Mouse (Mus musculus) spleen, adult 18-20 months (tissue): ENCODE results near the gene Glce.

Experiments
- DNase-seq, 2 experiments: peaks; one replicate each; pipeline ENCODE4 v3.0.0; 2022; ENCODE audit warnings: mixed read lengths in 2 of 2

Glce gene

DNA sequence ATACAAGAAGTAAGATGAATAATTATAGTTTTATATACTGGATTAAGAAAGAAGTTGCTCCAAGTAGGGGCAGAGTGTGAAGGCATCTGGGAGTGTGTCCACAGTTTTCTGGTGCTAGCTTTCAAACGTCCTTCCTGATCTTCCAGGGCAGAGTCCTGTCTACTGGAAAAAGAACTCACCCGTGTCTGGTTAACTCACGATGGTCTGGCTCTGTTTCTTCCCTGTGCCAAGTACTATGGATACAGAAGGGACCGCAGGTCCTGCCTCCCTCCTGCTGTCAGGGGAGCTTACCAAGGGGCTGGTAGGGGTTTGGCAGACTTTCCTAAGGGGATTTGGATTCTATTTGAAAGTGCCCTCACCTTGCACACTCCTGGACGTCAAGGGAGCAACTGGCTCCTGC, 97.4 kb downstream of the Glce start:
- no peak for DNase-seq

DNA sequence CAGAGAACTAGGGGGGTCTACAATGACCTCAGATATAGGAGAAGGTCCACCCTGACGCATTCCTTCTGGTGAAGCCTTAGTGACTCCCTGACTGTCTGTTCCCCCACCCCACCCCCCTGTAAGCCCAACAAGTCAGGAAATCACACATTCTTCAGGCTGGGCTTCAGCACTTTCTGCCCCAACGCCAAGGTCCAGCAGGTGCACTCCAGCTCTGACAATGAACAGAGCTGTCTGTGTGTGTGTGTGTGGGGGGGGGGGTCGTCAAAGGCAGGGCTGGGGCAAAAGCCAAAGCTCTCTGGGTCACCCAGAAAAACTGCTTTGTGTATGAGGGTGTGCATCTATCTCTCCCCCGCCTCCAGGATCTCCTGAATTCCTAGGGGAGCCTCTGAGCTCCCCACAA, 98.6 kb downstream of the Glce start:
- no peak for DNase-seq

DNA sequence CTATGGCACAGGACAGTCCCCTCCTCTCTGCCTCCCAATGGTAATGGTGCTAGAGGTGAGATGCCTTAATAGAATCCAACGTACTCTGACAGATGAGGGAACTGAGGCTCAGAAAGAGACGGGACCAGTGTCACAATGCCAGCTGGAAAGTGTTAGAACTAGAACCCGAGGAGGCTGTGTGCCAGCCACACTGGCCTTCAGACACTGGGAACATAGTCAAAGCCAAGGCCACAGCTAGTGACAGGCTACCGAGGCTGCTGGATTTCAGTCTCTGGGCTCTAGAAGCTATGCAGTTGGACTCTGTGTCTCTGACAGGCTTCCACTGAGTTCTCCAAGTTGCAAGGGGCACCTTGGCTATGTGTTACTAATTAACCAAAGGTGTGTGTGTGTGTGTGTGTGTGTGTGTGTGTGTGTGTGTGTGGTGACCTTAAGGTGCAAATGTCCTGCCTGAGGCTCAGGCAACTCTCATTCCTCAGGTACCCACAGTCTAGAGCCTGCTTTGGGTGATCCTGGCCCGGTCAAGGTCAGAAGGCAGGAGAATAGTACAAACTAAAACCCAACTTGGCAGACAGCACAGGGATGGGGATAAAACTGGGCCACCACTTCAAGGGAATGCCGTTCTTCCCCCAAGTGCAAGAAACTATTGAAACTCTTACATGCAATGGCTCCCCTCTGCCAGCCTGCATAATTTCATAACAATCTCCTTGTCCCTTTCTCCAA, 99.3 kb downstream of the Glce start:
- DNase-seq = no peak

DNA sequence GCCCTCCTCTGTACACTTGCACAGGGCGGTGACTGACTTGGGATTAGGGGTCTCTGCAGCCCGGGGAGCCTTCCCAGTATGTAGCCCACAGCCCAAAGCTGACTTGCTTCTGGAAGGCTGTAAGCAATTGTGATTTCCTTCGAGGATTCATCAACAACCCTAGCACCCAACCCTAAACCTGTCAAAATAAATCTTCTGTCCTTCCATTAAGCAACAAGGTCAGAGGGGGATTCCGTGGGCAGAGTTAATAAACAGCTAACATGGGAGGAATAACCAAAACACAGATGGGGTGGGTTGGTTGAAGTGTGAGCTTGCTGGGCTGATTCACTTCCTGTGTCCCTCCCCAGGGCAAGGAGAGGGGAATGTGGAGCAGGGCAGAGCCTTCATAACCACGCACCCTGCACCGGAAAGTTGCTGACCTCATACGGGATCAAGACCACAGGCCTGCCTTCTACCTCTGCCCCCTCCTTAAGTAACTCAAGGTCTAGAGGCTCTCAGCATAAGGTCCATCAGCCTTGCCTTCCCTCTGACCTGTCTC, 100.8 kb downstream of the Glce start:
- DNase-seq = no peak

DNA sequence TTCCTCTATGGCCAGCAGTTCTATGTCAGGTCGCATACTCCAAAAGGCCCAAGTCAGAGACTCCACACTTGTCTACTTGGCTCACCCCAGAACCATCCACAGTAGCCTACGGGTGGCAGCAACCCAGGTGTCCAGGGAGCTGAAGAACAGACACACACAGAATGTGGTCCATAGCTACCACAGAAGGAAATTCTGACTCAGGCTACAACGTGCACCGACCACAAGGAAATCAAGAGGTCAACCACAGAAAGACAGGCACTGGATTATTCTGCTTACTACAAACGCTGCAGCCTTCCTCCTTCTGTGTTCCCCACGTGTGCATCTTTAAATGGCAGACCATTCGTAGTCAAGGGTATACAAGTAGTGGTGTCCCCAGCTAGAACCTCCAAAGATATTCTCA, 102.2 kb downstream of the Glce start:
- no peak for DNase-seq

DNA sequence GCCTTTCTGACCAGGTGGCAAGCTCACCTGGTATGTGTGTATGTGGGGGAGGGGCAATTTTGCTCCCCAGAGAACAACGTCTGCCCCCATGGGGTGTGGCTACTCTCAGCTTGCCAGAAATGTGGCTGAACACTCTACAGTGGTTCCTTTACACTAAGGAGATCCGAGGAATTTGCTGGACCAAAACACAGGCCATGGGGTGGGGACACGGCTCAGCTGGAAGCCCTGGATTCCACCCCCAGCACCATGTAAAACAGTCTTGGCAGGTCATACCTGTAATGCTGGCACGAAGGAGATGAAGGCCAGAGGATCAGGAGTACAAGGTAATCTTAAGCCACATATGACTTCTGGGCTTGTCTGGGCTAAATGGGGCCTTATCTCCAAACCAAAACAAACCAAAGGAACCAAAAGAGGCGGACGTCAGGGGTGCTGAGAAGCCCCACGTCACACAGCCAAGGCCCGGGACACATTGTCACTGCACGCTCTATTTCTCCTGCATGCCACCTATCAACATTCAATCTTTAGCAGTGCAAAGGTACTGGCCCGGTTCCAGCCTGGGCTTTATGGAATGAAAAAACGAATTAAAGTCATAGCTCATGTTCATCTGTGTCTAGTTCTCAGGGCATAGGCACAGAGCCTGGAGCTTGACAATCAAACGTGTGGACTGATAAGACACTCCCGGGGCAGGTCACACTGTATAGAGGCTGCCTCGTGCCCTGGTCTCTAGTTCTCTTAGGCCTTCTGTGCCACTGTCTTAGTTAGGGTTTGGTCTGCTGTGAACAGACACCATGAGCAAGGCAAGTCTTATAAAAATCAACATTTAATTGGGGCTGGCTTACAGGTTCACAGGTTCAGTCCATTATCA, 104.0 kb downstream of the Glce start:
- no peak for DNase-seq

DNA sequence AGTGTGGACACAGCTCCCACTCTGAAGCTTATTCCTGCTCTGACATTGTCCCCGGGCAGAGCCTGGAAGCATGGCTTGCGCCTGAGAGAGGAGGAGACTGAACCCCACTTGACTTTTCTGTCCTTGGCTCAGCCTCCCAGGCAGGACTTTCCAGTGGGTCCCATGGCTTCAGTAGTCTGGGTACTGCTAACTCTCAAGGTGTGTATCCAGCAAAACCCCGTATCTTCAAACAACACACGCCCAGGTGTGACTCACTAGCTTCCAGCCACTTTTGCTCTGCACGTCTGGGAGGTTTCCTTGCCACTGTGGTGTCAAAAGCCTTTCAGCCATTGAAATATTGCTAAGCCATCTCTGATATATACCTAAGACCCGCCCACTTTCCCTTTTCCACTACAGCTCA, 105.1 kb downstream of the Glce start:
- DNase-seq = no peak

DNA sequence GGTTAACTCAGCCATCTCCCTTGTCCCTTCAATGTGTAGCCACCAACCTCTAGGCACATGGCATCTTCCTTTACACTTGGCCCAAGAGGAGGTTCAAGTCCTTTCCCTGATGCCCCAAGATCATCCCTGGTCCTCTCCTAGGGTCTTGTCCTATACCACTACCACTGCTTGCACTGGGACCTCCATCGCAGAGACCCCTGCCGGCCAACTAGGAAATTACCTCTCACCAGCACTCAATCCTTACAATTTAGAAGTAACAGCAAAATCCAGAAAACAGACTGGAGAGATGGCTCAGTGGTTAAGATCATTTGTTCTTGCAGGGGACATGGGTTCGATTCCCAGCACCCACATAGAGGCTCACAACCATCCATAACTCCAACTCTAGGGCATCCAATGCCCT, 107.0 kb downstream of the Glce start:
- peak in 1 of 2 experiments; percentile 10 for DNase-seq

DNA sequence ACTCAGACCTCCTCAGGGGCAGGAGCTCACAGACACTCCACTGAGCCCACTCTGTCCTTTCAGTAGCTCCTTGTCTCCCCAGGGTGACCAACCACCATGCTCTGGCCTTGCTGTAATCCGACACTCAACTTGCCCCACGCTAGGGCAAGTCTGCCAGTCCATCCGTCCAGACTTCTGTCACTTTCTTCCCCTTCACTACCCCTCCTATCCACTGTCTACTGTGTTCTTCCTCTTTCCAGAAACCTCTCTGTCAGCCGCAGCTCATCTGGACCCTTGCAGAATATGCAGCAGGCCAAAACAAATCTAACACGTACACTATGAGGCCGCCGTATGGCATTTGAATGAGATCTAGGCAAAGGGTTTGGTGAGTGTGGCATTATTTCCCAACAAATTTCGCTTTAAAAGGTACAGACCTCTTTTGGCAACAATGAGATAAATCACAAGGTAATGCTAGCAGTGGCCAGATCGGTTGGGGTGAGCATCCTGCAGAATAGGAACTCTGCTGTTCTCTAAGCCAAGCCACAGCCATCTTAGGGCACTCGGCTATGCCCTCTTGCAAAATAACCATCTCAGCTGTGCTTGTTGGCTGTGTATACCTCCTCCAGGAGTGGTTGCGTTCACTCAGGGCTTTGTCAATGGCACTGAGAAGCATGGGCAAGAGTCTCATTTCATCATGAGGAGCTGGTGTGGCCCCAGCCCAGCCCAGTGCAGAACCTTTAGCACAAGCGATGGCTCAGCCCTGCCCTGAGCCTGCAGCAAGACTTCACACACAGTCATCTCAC, 108.9 kb downstream of the Glce start:
- no peak for DNase-seq

DNA sequence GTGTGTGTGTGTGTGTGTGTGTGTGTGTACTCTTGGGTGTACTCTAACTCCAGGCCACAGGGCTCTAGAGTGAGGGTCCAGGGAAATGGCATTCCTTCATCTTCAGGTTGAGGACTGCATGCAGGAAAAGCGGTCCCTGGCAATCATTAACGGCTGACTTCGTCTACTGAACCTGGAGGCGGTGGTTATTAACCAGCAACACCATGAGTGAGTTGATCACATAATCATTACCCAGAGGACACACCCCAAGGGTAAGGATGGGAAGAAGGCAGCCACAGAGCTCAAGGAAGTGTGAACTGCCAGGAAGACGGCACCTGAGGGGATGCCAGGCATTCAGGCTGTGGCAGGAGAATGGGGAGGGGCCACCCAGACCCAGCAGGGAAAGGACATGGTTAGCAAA, 114.1 kb downstream of the Glce start:
- DNase-seq = no peak
